Mouse (Mus musculus) CH12.LX (cell line): ENCODE data around the gene Calr.

Experiments used
- CTCF ChIP-seq, 2 experiments: IDR thresholded peaks in 1 of 2; conservative IDR thresholded peaks in 1 of 2; 2 replicates each; pipeline ENCODE4 v1.5.1; 2011 to 2012; ENCODE audit warnings: low read depth in 2 of 2, low read length in 2 of 2, improper control_type of control experiment in 1 of 2, inconsistent platforms in 1 of 2, mild to moderate bottlenecking in 1 of 2, moderate library complexity in 1 of 2
- EP300 ChIP-seq: IDR thresholded peaks from 2 replicates; pipeline ENCODE4 v1.6.1; 2011; ENCODE audit warnings: low read length, improper control_type of control experiment
- MAFK ChIP-seq: IDR thresholded peaks from 2 replicates; pipeline ENCODE4 v1.6.1; 2011; ENCODE audit warnings: low read length, improper control_type of control experiment; ENCODE audit not compliant: insufficient replicate concordance
- MAX ChIP-seq: IDR thresholded peaks from 2 replicates; pipeline ENCODE4 v1.6.1; 2011; ENCODE audit warnings: low read length, improper control_type of control experiment
- MAZ ChIP-seq: IDR thresholded peaks from 2 replicates; pipeline ENCODE4 v1.6.1; 2012; ENCODE audit warnings: low read depth, mild to moderate bottlenecking, inconsistent platforms, low read length, improper control_type of control experiment, moderate library complexity
- POLR2A ChIP-seq: IDR thresholded peaks from 2 replicates; pipeline ENCODE4 v1.6.1; 2011; ENCODE audit warnings: low read depth, mild to moderate bottlenecking, improper control_type of control experiment, low read length
- POLR2AphosphoS2 ChIP-seq: IDR thresholded peaks from 2 replicates; pipeline ENCODE4 v1.6.1; 2011; ENCODE audit warnings: low read depth, low read length, improper control_type of control experiment
- ZMIZ1 ChIP-seq: IDR thresholded peaks from 2 replicates; pipeline ENCODE4 v1.6.1; 2012; ENCODE audit warnings: low read depth, mild to moderate bottlenecking, inconsistent platforms, low read length, improper control_type of control experiment

- TF ChIP-seq MAZ (no peak; the same call in 1 of the 2 replicates), CTCF (conservative IDR thresholded peaks at IDR 0.05 in 1 of 2, IDR thresholded peaks at IDR 0.05 in 1 of 2; ENCODE audit: low read depth in 2 of 2, low read length in 2 of 2) (no peak), POLR2A (no peak), MAFK (no peak), ZMIZ1 (no peak), POLR2AphosphoS2 (no peak), EP300 (no peak; the same call in 1 of the 2 replicates), MAX (no peak)
Observed at GRCm38 (mm10) chr8:84846094-84846721, 526 bp downstream of the Calr start.
